ENCODE assay signal across 10 mouse cellular contexts in genomic region chr13:44468963-44469674, GRCm38 (mm10).
DNase-seq lines count a peak whose midpoint lies in the region; ATAC-seq and TF ChIP-seq lines count a peak whose summit lies in the region.
"Had no signal": no experiment of that assay in that cellular context is flagged by ENCODE, and none has a peak within 500 bp of the region (broad histone marks: within the 10 kb centered on the region; RNA-seq: fewer than 3 reads in every experiment).

No protein-coding gene starts in this region.

- 80% methylated on average over 14 of the region's 14 CpGs for WGBS in midbrain, embryonic 10.5 days
- 69% methylated on average over 14 of the region's 14 CpGs for WGBS in midbrain, embryonic 16.5 days
- WGBS in stomach, embryonic 16.5 days: 62% methylated on average over 14 of the region's 14 CpGs

- H3K4me2 ChIP-seq in midbrain, embryonic 16.5 days (ENCODE audit: low read length): no peak overlapping the region
- H3K4me2 ChIP-seq in stomach, embryonic 16.5 days (ENCODE audit: low read depth, low read length): no peak overlapping the region
- H3K4me2 ChIP-seq: lung, embryonic 15.5 days had no signal

- peak overlapping the region; percentile 38; the same call in 1 of the 2 replicates for H3K27ac ChIP-seq in midbrain, embryonic 10.5 days (replicated peaks)
- H3K27ac ChIP-seq in midbrain, embryonic 16.5 days (ENCODE audit: low read length): no peak overlapping the region
- peak overlapping the region; percentile 49 for H3K27ac ChIP-seq in stomach, embryonic 16.5 days (ENCODE audit: low read length)
- no peak overlapping the region for H3K27ac ChIP-seq in left cerebral cortex, adult 2 months
- H3K27ac ChIP-seq: lung, embryonic 15.5 days had no signal

- H3K4me3 ChIP-seq in midbrain, embryonic 10.5 days: no peak overlapping the region
- H3K4me3 ChIP-seq in midbrain, embryonic 16.5 days (ENCODE audit: low read depth, low read length): no peak overlapping the region
- no peak overlapping the region for H3K4me3 ChIP-seq in stomach, embryonic 16.5 days (replicated peaks; ENCODE audit: low read length)
- H3K4me3 ChIP-seq in left cerebral cortex, adult 2 months: no peak overlapping the region
- H3K4me3 ChIP-seq: lung, embryonic 15.5 days had no signal

- intact Hi-C loops in left cerebral cortex, adult 2 months (cut with DNase I): no loop called here

- peak; percentile 32 for DNase-seq in adrenal gland, adult 2 months
- no peak for DNase-seq in adrenal gland, postnatal 4 days (ENCODE audit: low spot score in 2 of 2)
- no peak for DNase-seq in midbrain, embryonic 10.5 days (ENCODE audit: low spot score)
- DNase-seq in heart, adult 9 months (ENCODE audit: low spot score in 2 of 2): peak; percentile 64 to 78
- no peak for DNase-seq in testis, postnatal 14 days (ENCODE audit: low spot score)
- DNase-seq in left cerebral cortex, adult 2 months (ENCODE audit: extremely low spot score in 1 of 2, low spot score in 2 of 2): no peak
- DNase-seq: cerebellum, adult 18-20 months had no signal

- no peaks in the 10 kb centered on the region for H3K36me3 ChIP-seq in midbrain, embryonic 10.5 days
- no peaks in the 10 kb centered on the region for H3K36me3 ChIP-seq in midbrain, embryonic 16.5 days (ENCODE audit: control insufficient read depth, insufficient read depth, low read length)
- H3K36me3 ChIP-seq in stomach, embryonic 16.5 days (ENCODE audit: control insufficient read depth, insufficient read depth, low read length): no peaks in the 10 kb centered on the region
- H3K36me3 ChIP-seq: lung, embryonic 15.5 days had no signal

- ATAC-seq in midbrain, embryonic 16.5 days: no peak
- peak; percentile 21; the same call in 1 of the 2 replicates for ATAC-seq in stomach, embryonic 16.5 days (ENCODE audit: insufficient read depth, low FRiP score)

- H3K4me1 ChIP-seq in midbrain, embryonic 10.5 days: peaks cover 29% of the 10 kb centered on the region
- peaks cover 7% of the 10 kb centered on the region for H3K4me1 ChIP-seq in midbrain, embryonic 16.5 days (ENCODE audit: control insufficient read depth, insufficient read depth, low read length)
- H3K4me1 ChIP-seq in stomach, embryonic 16.5 days (ENCODE audit: control insufficient read depth, insufficient read depth, low read length): 0 out of 2 replicates have a peak, but pooled peaks cover 4% of the 10 kb centered on the region
- H3K4me1 ChIP-seq: lung, embryonic 15.5 days had no signal

- H3K9me3 ChIP-seq in midbrain, embryonic 10.5 days (replicated peaks): no peaks in the 10 kb centered on the region
- no peaks in the 10 kb centered on the region for H3K9me3 ChIP-seq in midbrain, embryonic 16.5 days (replicated peaks; ENCODE audit: control insufficient read depth, low read length, poor library complexity, severe bottlenecking)
- H3K9me3 ChIP-seq in stomach, embryonic 16.5 days (replicated peaks; ENCODE audit: control insufficient read depth, low read length): no peaks in the 10 kb centered on the region
- H3K9me3 ChIP-seq: lung, embryonic 15.5 days had no signal

- H3K27me3 ChIP-seq in midbrain, embryonic 10.5 days (ENCODE audit: low read depth, poor library complexity, severe bottlenecking): peaks cover 11% of the 10 kb centered on the region; the same call in 1 of the 2 replicates
- no peaks in the 10 kb centered on the region for H3K27me3 ChIP-seq in midbrain, embryonic 16.5 days (ENCODE audit: control insufficient read depth, insufficient read depth, low read depth, low read length)
- H3K27me3 ChIP-seq in stomach, embryonic 16.5 days (ENCODE audit: control insufficient read depth, insufficient read depth, low read length): no peaks in the 10 kb centered on the region
- H3K27me3 ChIP-seq: lung, embryonic 15.5 days had no signal

- TF ChIP-seq CTCF in left cerebral cortex, adult 2 months (IDR thresholded peaks at IDR 0.05): no peak

- H3K9ac ChIP-seq in midbrain, embryonic 16.5 days (ENCODE audit: low read depth, low read length): no peak overlapping the region
- H3K9ac ChIP-seq in stomach, embryonic 16.5 days (ENCODE audit: low read length): peak overlapping the region; percentile 44; the same call in 1 of the 2 replicates
- H3K9ac ChIP-seq: lung, embryonic 15.5 days had no signal

Comparison
In these comparisons a context has a peak if more than half of its experiments do, and no peak if none do; other contexts are left out.
1. DNase-seq: peak in adrenal gland, adult 2 months (single experiment) and heart, adult 9 months (2 of 2); none in adrenal gland, postnatal 4 days (0 of 2), midbrain, embryonic 10.5 days (single experiment), testis, postnatal 14 days (single experiment) and left cerebral cortex, adult 2 months (0 of 2).
2. H3K27ac ChIP-seq: peak in midbrain, embryonic 10.5 days (single experiment) and stomach, embryonic 16.5 days (single experiment); none in midbrain, embryonic 16.5 days (single experiment) and left cerebral cortex, adult 2 months (single experiment).